Mouse (Mus musculus): ENCODE measurements around the gene Xpnpep2. TPM values are rescaled to one million over a fixed set of nuclear protein-coding genes. Genes with fewer than 3 reads are reported as not detected.
A peak's percentile ranks its signal among the peaks of the same experiment; 100 is the strongest.

Gene Xpnpep2
- total and polyA plus RNA-seq, 2 experiments from 2014 or later, result 0.79 to 3.3 TPM

GRCm38 (mm10) chrX:48153414-48153813 lies 44.9 kb downstream of the Xpnpep2 start:
- WGBS, result 87% methylated on average over 2 of the region's 2 CpGs
- DNase-seq (ENCODE audit: low spot score) (no peak), ATAC-seq (ENCODE audit: low FRiP score) (no peak)
- no peak for TF ChIP-seq CTCF (IDR thresholded peaks at IDR 0.05)
- H3K9me3 ChIP-seq (ENCODE audit: low read length), result no peaks in the 10 kb centered on the region
- no peak overlapping the region for H3K4me2 ChIP-seq (ENCODE audit: low read depth, low read length, poor library complexity, severe bottlenecking)
- no peaks in the 10 kb centered on the region for H3K4me1 ChIP-seq (ENCODE audit: insufficient read depth, low read length)
- H3K36me3 ChIP-seq (ENCODE audit: insufficient read depth, low read length), result no peaks in the 10 kb centered on the region
- H3K27ac ChIP-seq (ENCODE audit: low read depth, low read length), result no peak overlapping the region
- no peak overlapping the region for H3K4me3 ChIP-seq (ENCODE audit: low read depth, low read length)
- H3K9ac ChIP-seq (replicated peaks; ENCODE audit: low read length, poor library complexity, severe bottlenecking), result no peak overlapping the region
- no peaks in the 10 kb centered on the region for H3K27me3 ChIP-seq (ENCODE audit: insufficient read depth, low read length)

GRCm38 (mm10) chrX:48153949-48154348 lies 45.4 kb downstream of the Xpnpep2 start:
- Histone ChIP-seq H3K27ac (ENCODE audit: low read depth, low read length) (no peak overlapping the region), H3K27me3 (ENCODE audit: insufficient read depth, low read length) (no peaks in the 10 kb centered on the region), H3K9ac (replicated peaks; ENCODE audit: low read length, poor library complexity, severe bottlenecking) (no peak overlapping the region), H3K4me3 (ENCODE audit: low read depth, low read length) (no peak overlapping the region), H3K36me3 (ENCODE audit: insufficient read depth, low read length) (no peaks in the 10 kb centered on the region), H3K4me1 (ENCODE audit: insufficient read depth, low read length) (no peaks in the 10 kb centered on the region), H3K4me2 (ENCODE audit: low read depth, low read length, poor library complexity, severe bottlenecking) (no peak overlapping the region), H3K9me3 (ENCODE audit: low read length) (no peaks in the 10 kb centered on the region)
- TF ChIP-seq CTCF (IDR thresholded peaks at IDR 0.05), result no peak
- ATAC-seq (ENCODE audit: low FRiP score) (no peak), DNase-seq (ENCODE audit: low spot score) (no peak)
- WGBS, result 51% methylated on average over 2 of the region's 2 CpGs

- no peak overlapping the region for H3K27ac ChIP-seq (ENCODE audit: low read depth, low read length)
- WGBS, result 85% methylated on average over 6 of the region's 6 CpGs
- no peak for DNase-seq (ENCODE audit: low spot score)
- TF ChIP-seq CTCF (IDR thresholded peaks at IDR 0.05), result no peak
- H3K4me3 ChIP-seq (ENCODE audit: low read depth, low read length), result no peak overlapping the region
- H3K9me3 ChIP-seq (ENCODE audit: low read length), result no peaks in the 10 kb centered on the region
- H3K27me3 ChIP-seq (ENCODE audit: insufficient read depth, low read length), result no peaks in the 10 kb centered on the region
- H3K4me2 ChIP-seq (ENCODE audit: low read depth, low read length, poor library complexity, severe bottlenecking), result no peak overlapping the region
- no peaks in the 10 kb centered on the region for H3K4me1 ChIP-seq (ENCODE audit: insufficient read depth, low read length)
- no peak overlapping the region for H3K9ac ChIP-seq (replicated peaks; ENCODE audit: low read length, poor library complexity, severe bottlenecking)
- no peaks in the 10 kb centered on the region for H3K36me3 ChIP-seq (ENCODE audit: insufficient read depth, low read length)
- no peak for ATAC-seq (ENCODE audit: low FRiP score)
Observed at GRCm38 (mm10) chrX:48155489-48155888, 47.0 kb downstream of the Xpnpep2 start.

GRCm38 (mm10) chrX:48157396-48157795 lies 48.9 kb downstream of the Xpnpep2 start:
- no peaks in the 10 kb centered on the region for H3K4me1 ChIP-seq (ENCODE audit: insufficient read depth, low read length)
- no peaks in the 10 kb centered on the region for H3K27me3 ChIP-seq (ENCODE audit: insufficient read depth, low read length)
- H3K9me3 ChIP-seq (ENCODE audit: low read length), result no peaks in the 10 kb centered on the region
- H3K27ac ChIP-seq (ENCODE audit: low read depth, low read length), result no peak overlapping the region
- ATAC-seq (ENCODE audit: low FRiP score), result no peak
- no peak overlapping the region for H3K9ac ChIP-seq (replicated peaks; ENCODE audit: low read length, poor library complexity, severe bottlenecking)
- no peak overlapping the region for H3K4me2 ChIP-seq (ENCODE audit: low read depth, low read length, poor library complexity, severe bottlenecking)
- 82% methylated on average over 8 of the region's 8 CpGs for WGBS
- H3K4me3 ChIP-seq (ENCODE audit: low read depth, low read length), result no peak overlapping the region
- no peak for TF ChIP-seq CTCF (IDR thresholded peaks at IDR 0.05)
- H3K36me3 ChIP-seq (ENCODE audit: insufficient read depth, low read length), result no peaks in the 10 kb centered on the region
- DNase-seq (ENCODE audit: low spot score), result no peak

GRCm38 (mm10) chrX:48158229-48158919 lies 49.8 kb downstream of the Xpnpep2 start:
- DNase-seq (ENCODE audit: low spot score), result no peak
- no peak for ATAC-seq (ENCODE audit: low FRiP score)
- TF ChIP-seq CTCF (IDR thresholded peaks at IDR 0.05), result no peak

GRCm38 (mm10) chrX:48169892-48170291 lies 61.4 kb downstream of the Xpnpep2 start:
- no peaks in the 10 kb centered on the region for H3K27me3 ChIP-seq (ENCODE audit: insufficient read depth, low read length)
- no peaks in the 10 kb centered on the region for H3K9me3 ChIP-seq (ENCODE audit: low read length)
- H3K36me3 ChIP-seq (ENCODE audit: insufficient read depth, low read length), result 0 out of 2 replicates have a peak, but pooled peaks cover 4% of the 10 kb centered on the region
- no peak for TF ChIP-seq CTCF (IDR thresholded peaks at IDR 0.05)
- H3K4me1 ChIP-seq (ENCODE audit: insufficient read depth, low read length), result no peaks in the 10 kb centered on the region
- 31% methylated on average over 1 of the region's 1 CpGs for WGBS
- H3K4me2 ChIP-seq (ENCODE audit: low read depth, low read length, poor library complexity, severe bottlenecking), result no peak overlapping the region
- DNase-seq (ENCODE audit: low spot score) (peak; percentile 10), ATAC-seq (ENCODE audit: low FRiP score) (no peak)
- H3K9ac ChIP-seq (replicated peaks; ENCODE audit: low read length, poor library complexity, severe bottlenecking), result no peak overlapping the region
- H3K27ac ChIP-seq (ENCODE audit: low read depth, low read length), result no peak overlapping the region
- H3K4me3 ChIP-seq (ENCODE audit: low read depth, low read length), result no peak overlapping the region

More at GRCm38 (mm10) chrX:48158229-48158919, 49.8 kb downstream of the Xpnpep2 start:
- Histone ChIP-seq H3K27ac (ENCODE audit: low read depth, low read length) (no peak overlapping the region), H3K4me3 (ENCODE audit: low read depth, low read length) (no peak overlapping the region), H3K4me1 (ENCODE audit: insufficient read depth, low read length) (no peaks in the 10 kb centered on the region), H3K9ac (replicated peaks; ENCODE audit: low read length, poor library complexity, severe bottlenecking) (no peak overlapping the region), H3K4me2 (ENCODE audit: low read depth, low read length, poor library complexity, severe bottlenecking) (no peak overlapping the region), H3K9me3 (ENCODE audit: low read length) (no peaks in the 10 kb centered on the region), H3K36me3 (ENCODE audit: insufficient read depth, low read length) (no peaks in the 10 kb centered on the region), H3K27me3 (ENCODE audit: insufficient read depth, low read length) (no peaks in the 10 kb centered on the region)
- 90% methylated on average over 11 of the region's 11 CpGs for WGBS
